Mouse (Mus musculus): Measurements from ENCODE around the gene Ifna6. TPM values are rescaled to one million over a fixed set of nuclear protein-coding genes. Genes with fewer than 3 reads are reported as not detected.
A peak's percentile ranks its signal among the peaks of the same experiment; 100 is the strongest.

The Ifna6 gene
- total RNA-seq, 2 experiments from 2014 or later = not detected

DNA sequence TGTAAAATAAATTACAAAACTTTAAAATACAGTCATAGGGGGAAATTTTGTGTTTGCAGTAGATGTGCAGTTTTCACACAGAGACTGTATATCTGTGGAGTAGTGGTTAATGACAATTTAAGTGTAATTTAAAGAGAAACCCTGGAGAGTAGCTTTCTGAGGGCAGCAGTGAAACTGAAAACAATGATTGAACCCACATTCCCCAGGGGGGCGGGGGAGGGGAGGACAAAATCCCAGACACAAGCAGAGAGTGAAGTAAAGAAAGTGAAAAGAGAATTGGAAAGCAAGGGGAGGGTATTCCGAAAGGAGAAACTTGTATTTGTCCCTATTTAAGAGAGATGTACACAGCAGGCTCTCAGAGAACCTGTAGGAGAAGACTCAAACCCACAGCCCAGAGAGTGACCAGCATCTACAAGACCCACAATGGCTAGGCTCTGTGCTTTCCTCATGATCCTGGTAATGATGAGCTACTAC lies 14.3 kb downstream of the Ifna6 start, which contains the start of gene Ifna4:
Gene Ifna4 (plus strand): TSS at position 424 of the 474 bp plus-strand sequence.
- DNase-seq (ENCODE audit: low spot score in 2 of 2) = no peak

DNA sequence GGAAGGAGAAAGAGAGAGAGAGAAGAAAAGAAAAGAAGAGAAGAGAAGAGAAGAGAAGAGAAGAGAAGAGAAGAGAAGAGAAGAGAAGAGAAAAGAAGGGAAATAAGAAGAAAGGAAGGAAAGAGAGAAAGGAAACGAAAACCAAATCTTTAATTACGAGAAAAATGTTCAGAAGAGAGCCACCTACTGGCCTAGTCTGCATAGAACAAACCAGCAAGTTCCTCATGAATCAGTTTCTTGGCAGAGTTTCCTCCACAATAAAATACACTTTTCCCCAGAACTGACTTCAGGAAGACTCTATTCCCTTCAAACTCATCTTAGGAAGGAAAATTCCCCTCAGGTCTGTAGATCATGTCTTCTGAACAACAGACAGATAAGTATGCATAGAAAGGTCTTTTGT lies 18.1 kb downstream of the Ifna6 start:
- no peak for DNase-seq (ENCODE audit: low spot score in 2 of 2)

DNA sequence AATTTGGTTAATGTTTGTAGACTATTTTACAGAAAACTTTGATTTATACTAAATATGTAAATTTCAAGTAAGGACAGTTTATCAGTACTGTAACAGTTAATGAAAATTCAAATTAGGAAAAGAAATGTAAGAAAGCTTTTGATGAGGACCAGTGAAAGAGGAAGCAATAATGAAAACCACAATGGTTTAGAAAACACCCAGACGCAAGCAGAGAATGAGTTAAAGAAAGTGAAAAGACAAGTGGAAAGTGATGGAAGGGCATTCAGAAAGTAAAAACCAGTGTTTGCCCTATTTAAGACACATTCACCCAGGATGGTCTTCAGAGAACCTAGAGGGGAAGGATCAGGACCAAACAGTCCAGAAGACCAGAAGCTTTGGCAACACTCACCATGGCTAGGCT lies 22.5 kb downstream of the Ifna6 start, which contains the start of gene Ifna1:
Gene Ifna1 (plus strand): TSS at position 390 of the 400 bp plus-strand sequence.
- DNase-seq (ENCODE audit: low spot score in 2 of 2) = no peak

DNA sequence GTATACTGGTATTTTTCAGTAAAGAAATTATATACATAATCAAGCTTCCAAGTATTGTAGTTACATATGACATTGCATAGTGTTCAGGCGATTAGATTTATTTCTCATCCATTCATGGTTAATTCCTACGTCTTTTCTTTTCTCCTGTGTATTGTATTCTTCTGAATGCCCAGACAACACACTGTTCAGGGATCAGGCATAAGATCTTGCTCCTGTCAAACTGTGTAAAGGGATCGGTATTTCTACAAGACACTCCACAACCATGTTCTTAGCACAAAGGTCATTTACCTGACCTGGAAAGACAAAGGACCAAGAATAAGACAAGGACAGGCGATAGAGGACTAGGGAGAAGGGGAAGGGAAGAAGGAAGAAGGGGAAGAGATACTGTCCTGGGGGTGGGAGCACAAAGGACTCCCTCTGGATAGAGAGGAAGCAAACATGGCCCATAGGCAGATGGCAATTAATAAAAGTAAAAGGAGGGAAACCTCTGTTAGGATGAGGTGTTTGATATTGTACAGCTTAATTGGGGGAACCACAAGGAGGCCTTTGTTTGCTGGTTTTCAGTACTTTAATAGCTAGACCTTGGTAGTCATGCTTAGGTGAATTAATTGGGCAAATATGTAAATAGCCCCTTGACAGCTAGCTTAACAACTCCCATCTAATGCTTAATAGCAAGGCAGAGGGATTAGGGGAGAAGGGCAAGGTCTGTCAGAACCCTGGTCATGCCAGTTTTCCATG lies 24.0 kb downstream of the Ifna6 start:
- no peak for DNase-seq (ENCODE audit: low spot score in 2 of 2)

DNA sequence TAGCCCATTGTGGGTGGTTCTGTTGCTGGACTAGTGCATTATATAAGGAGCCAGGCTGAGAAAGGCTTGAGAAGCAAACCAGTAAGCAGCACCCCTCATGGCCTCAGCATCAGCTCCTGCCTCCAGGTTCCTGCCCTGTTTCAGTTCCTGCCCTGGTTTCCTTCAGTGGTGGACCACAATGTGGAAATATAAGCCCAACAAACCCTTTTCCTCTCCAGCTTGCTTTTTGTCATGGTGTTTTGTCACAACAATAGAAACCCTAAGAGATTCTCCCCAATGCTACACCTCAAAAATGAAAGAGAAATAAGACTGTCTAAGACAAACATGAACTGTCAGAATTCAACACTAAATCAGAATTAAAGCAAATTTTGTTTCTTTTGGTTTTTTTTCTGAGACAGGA lies 32.0 kb downstream of the Ifna6 start:
- no peak for DNase-seq (ENCODE audit: low spot score in 2 of 2)

DNA sequence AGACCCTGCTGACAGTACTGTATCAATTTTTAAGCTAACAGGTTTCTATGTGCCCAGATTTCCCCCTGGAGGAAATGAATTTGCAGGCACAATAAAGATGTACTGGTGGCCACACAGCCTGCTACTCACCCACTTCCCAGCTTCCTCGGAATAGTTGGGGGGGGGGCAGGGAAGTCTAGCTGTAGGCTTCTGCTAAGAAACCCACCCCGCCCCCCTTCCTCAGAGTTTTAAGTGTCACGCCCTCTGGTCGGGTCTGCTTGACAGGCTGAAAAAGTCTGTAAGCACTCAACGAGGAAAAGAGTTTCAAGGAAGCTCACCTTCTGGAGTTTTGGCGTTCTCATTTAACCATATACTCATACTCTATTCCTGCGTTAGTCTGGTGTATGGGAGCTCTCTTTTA lies 36.1 kb downstream of the Ifna6 start:
- no peak for DNase-seq (ENCODE audit: low spot score in 2 of 2)

DNA sequence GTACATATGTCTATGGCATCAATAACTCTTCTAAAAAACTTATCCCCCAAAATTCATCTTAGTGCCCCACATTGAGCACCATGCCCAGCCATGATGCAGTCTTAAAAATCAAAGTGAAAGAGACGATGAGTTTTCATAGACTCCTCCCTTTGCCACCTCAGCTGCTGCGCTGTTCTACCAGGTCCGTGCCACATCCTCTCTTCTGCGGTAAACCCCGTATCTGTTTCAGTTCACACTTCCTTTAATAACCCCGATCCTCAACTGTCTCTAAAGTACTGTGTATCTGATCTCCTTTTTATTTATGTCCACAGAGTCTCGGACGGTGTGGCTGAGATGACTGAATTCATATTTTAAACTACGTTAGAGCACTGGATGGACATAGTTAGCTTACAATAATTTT lies 37.4 kb downstream of the Ifna6 start:
- DNase-seq (ENCODE audit: low spot score in 2 of 2) = no peak

DNA sequence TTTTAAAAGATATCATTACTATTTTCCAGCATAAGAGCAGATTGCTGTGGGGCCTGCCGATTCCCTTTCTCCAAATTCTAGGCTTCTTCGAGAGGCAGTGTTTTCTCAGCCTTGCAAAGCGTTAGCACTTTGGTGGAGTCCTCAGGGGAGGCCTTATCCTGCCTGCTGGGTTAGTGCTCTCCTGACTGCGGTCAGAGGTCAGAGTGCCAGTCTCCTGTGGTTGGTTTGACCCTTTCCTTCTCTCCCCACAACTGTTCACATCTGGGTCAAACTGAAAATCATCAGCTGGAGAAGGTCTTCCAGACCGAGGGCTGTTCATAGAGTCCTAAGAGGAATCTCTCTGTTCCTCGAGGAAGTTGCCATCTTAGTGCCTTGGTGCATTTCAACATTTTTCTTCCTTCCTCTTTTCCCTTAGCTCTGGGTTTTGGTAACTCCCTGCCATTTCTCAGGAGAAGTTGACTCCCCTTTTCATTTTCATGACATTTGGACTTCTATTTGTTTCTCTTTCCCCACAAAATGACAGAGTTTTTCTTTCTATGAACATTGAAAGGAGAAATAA lies 37.9 kb downstream of the Ifna6 start:
- no peak for DNase-seq (ENCODE audit: low spot score in 2 of 2)

DNA sequence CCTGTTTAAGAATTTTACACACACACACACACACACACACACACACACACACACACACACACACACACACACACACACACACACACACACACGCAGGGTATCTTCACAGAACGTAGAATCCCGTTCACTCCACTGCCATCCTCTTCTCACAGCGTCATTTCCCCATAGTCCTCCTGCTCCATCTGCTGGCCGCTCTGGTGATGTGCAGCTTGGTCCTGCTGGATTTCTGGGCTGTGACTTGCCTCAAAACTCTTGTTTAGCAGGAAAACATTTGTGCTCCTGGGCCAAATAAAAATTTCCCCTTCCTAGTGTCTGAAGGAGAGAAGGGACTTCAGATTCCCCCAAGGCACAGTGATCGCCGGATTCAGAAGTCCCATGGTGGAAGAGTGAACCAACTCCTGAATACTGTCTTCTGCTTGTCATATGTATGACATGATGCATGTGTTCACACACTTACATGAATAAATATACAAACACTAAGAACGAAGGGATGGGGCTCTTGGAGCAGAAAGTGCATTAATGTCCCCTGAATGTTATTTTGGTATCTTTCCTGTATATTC lies 40.2 kb downstream of the Ifna6 start:
- peak; percentile 79 to 80 for DNase-seq (ENCODE audit: low spot score in 2 of 2)

DNA sequence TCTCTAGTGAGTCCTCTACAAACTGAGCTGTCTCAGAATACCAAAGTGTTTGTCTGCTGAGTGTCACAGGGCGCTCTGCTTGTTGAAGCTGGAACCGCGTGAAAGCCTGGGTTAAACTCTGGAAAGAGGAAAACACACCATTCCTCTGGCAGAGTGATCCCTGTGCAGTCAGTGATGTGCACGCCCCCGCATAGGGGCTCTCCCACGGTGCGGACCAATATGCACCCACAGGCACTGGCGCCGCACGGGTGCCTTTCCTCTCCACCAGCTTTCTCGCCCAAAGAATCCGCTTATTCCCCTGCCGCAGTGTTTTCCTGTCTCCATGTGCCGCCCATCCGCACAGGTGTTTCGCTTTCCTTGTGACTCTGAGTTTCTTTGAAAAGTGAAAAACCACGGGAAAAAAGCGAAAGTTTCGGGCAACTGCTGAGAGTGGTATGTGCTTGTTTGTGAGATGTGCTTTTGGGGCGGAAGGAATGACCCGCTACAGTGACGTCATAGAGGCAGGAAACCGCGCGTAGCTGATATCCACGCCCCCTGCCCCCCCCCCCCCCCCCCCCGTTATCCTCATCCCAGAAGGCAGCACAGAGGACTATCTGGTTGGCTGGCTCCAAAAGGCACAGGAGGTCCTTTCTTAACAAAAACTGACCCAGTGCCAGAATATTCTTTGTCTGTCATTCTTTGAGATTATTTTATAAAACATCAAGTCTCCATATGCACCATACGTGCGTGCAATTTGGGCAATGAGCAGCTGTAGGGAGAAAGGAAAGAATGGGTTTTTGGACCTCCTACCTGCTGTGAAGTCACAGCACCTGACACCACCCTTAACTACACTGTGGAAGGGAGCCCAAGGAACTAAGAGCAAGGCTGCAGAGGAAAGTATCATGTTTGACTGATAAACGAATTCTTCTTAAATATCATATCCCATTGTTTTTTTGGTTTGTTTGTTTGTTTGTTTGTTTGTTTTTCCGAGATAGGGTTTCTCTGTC lies 41.0 kb downstream of the Ifna6 start:
- DNase-seq (ENCODE audit: low spot score in 2 of 2) = peak in 1 of 2 experiments; percentile 18

DNA sequence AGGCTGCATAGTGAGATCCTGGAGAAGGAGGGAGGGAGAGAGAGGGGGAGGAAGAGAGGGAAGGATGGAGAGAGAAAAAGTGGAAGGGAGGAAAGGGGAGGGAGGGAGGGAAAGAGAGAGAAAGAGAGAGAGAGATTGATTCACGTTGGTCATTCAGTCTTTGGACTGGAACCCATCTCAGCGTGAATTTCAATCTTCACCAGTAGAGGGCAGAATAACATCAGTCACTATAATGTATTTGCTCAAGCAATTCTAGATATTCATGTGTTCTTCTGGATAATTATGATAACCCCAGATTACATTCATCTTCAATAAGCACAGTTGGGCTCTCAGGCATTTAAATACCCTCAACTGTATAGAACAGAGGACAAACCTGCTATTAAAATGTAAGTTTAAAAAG lies 45.5 kb downstream of the Ifna6 start:
- peak in 1 of 2 experiments; percentile 53 for DNase-seq (ENCODE audit: low spot score in 2 of 2)

DNA sequence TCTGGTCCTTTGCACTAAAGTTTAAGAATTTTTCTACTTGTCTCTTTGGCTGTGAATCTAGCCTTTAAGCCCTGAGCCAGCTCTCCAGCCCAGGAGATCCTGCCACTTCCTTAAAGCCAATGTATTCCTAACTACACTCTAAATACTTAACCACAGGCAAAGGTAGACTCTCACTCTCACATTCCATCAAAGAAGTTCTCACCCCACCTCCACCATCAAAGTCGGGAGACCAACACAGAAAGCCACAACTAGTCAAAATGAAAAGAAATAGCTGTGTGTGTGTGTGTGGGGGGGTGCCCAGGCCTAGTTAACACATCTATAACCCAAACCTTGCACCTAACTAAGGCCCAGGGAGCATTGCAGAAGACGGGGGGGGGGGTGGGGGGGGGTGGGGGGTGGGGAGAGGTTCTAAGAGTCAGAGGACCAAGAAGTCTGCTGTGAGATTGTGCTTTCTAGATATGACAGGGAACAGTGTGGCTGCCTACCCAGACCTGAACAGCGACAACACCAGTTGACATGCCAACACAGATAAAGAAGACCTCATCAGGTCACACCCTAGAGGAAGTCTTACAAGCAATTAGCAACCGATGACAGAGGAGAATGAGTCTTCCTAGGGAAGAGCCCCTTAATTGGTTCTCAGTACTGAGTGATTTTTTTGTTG lies 48.3 kb downstream of the Ifna6 start:
- DNase-seq (ENCODE audit: low spot score in 2 of 2) = no peak

DNA sequence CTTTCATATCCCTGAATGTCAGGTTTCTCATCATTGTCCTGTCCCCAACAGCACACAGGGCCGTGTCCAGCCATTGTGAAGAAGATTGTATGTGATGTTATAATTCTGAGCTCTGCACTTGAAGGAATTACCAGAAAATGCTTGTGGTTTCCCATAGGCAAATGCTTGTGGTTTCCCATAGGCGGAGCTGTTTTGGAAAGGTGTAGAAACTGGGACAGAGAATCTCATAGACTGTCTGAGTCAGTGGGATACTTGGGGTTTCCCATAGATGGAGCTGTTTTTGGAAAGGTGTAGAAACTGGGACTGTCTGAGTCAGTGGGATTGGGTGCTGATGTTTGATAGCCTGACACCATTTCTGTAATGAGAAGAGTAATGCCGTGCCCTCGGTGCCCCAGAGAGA lies 49.3 kb downstream of the Ifna6 start:
- DNase-seq (ENCODE audit: low spot score in 2 of 2) = no peak

Other genes with a start within 250 kb of the Ifna6 start
- not detected for gene Ifna9, start 235.0 kb upstream of the Ifna6 start, total RNA-seq (2021)
- gene Ifna12, start 224.0 kb upstream of the Ifna6 start, total RNA-seq (2021) = not detected
- gene C87499, start 193.0 kb upstream of the Ifna6 start, total RNA-seq (2021) = not detected
- gene Ifna13, start 183.0 kb upstream of the Ifna6 start, total RNA-seq (2021) = not detected
- gene Ifna16, start 150.5 kb upstream of the Ifna6 start, total RNA-seq (2021) = not detected
- not detected for gene Ifna2, start 143.5 kb upstream of the Ifna6 start, total RNA-seq (2021)
- not detected for gene Ifnab, start 136.1 kb upstream of the Ifna6 start, total RNA-seq (2021)
- under 1 TPM; 0.49 to 0.89 TPM for gene Gm26566, start 105.6 kb upstream of the Ifna6 start, total RNA-seq (2021)
- 100 to 1,000 TPM; 100 to 103 TPM for gene Klhl9, start 105.0 kb upstream of the Ifna6 start, total RNA-seq (2021)
- not detected for gene Gm13271, start 72.5 kb upstream of the Ifna6 start, total RNA-seq (2021)
- gene Gm13283, start 67.3 kb upstream of the Ifna6 start, total RNA-seq (2021) = not detected
- not detected for gene Gm13290, start 53.6 kb upstream of the Ifna6 start, total RNA-seq (2021)
- gene Gm13289, start 50.5 kb upstream of the Ifna6 start, total RNA-seq (2021) = not detected
- gene Gm13272, start 47.6 kb upstream of the Ifna6 start, total RNA-seq (2021) = not detected
- not detected for gene Ifnz, start 45.3 kb upstream of the Ifna6 start, total RNA-seq (2021)
- not detected for gene Gm13276, start 41.7 kb upstream of the Ifna6 start, total RNA-seq (2021)
- not detected for gene Gm13277, start 38.8 kb upstream of the Ifna6 start, total RNA-seq (2021)
- gene Gm13278, start 35.9 kb upstream of the Ifna6 start, total RNA-seq (2021) = not detected
- gene Gm13275, start 32.9 kb upstream of the Ifna6 start, total RNA-seq (2021) = not detected
- gene Gm13279, start 30.0 kb upstream of the Ifna6 start, total RNA-seq (2021) = not detected
- not detected for gene Gm13285, start 27.8 kb upstream of the Ifna6 start, total RNA-seq (2021)
- not detected for gene Gm13287, start 24.2 kb upstream of the Ifna6 start, total RNA-seq (2021)
- gene Gm13288, start 21.9 kb upstream of the Ifna6 start, total RNA-seq (2021) = not detected
- not detected for gene Ifna7, start 11.2 kb upstream of the Ifna6 start, total RNA-seq (2021)
- not detected for gene Ifna11, start 7.5 kb upstream of the Ifna6 start, total RNA-seq (2021)
- not detected for gene Ifna5, start 8.1 kb downstream of the Ifna6 start, total RNA-seq (2021)
- gene Ifna4, start 14.4 kb downstream of the Ifna6 start, total RNA-seq (2021) = not detected
- not detected for gene Ifna1, start 22.7 kb downstream of the Ifna6 start, total RNA-seq (2021)
- gene Ifne, start 52.8 kb downstream of the Ifna6 start, total RNA-seq (2021) = not detected

All from left cerebral cortex, adult 18-20 months (tissue).